Comparison of ENCODE assay signal across 8 mouse cellular contexts in the genomic region with DNA sequence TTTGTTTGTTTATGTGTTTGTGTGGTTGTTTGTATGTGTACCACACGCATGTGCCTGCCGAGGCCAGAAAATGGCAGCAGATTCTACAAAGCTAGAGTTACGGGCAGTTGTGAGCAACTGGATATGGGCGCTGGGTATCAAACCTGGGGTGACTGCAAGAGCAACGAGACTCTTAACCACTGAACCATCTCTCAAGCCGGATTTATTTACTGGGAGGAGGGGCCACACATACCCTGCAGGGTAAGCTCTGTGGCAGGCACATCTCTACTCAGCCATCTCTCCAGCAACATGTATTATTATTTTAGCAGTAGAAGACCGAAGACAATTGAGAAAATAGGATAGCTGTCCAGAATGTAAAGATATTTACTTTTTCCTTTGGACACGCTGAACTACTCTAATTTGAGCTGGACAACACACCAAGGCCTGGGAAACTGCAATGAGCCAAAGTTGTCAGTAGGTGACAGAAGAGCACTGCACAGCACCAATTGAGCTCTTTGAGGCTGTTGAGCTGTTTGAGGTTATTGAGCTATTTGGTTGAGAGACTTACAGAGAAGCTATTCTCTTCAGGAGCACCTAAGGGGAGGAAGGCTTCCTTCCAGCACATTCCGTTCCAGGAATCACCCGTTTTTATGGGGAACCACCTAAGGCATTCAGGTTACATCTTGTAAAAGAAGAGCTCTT.
DNase-seq lines count a peak whose midpoint lies in the region; ATAC-seq and TF ChIP-seq lines count a peak whose summit lies in the region.

No protein-coding gene starts in this region.

- no peak overlapping the region for H3K4me3 ChIP-seq in embryonic facial prominence, embryonic 11.5 days (ENCODE audit: low read depth, low read length)
- H3K4me3 ChIP-seq in heart, embryonic 14.5 days (ENCODE audit: control insufficient read depth in 1 of 2, insufficient read depth in 1 of 2, low read depth in 1 of 2, low read length in 2 of 2): no peak overlapping the region
- no peak overlapping the region for H3K4me3 ChIP-seq in kidney, postnatal 0 days (replicated peaks; ENCODE audit: low read depth, low read length)
- H3K4me3 ChIP-seq in liver, postnatal 0 days (ENCODE audit: low read depth, low read length): no peak overlapping the region
- no peak overlapping the region for H3K4me3 ChIP-seq in neural tube, embryonic 15.5 days (replicated peaks)

- H3K4me1 ChIP-seq in embryonic facial prominence, embryonic 11.5 days (ENCODE audit: control insufficient read depth, insufficient read depth, low read length): no peaks in the 10 kb centered on the region
- H3K4me1 ChIP-seq in heart, embryonic 14.5 days (ENCODE audit: control insufficient read depth in 2 of 2, insufficient read depth in 2 of 2, low read length in 2 of 2): peaks cover 10 to 14% of the 10 kb centered on the region in 2 experiments; a peak in 3 of 4 replicates
- H3K4me1 ChIP-seq in kidney, postnatal 0 days (replicated peaks; ENCODE audit: insufficient read depth, low read length): no peaks in the 10 kb centered on the region
- peaks cover 4% of the 10 kb centered on the region; the same call in 1 of the 2 replicates for H3K4me1 ChIP-seq in liver, postnatal 0 days (ENCODE audit: insufficient read depth)
- H3K4me1 ChIP-seq in neural tube, embryonic 15.5 days: peaks cover 2% of the 10 kb centered on the region; the same call in 1 of the 2 replicates

- peak; percentile 80 for ATAC-seq in CD4-positive, CD25-positive, alpha-beta regulatory T cell, adult 4 months
- no peak for ATAC-seq in embryonic facial prominence, embryonic 11.5 days (replicated peaks; ENCODE audit: insufficient number of reproducible peaks, low FRiP score, low TSS enrichment, low read depth)
- ATAC-seq in heart, embryonic 14.5 days (ENCODE audit: insufficient number of reproducible peaks, insufficient read depth, low FRiP score, low read depth): 0 out of 2 replicates have a peak, but pooled peaks have one; percentile 47
- peak; percentile 77; the same call in 1 of the 2 replicates for ATAC-seq in kidney, postnatal 0 days (replicated peaks; ENCODE audit: low FRiP score, low read depth)
- no peak; the same call in 1 of the 2 replicates for ATAC-seq in liver, postnatal 0 days
- peak; percentile 91 for ATAC-seq in neural tube, embryonic 15.5 days (ENCODE audit: low FRiP score)
- ATAC-seq in erythroid progenitor cell, adult 5-6 weeks (replicated peaks; ENCODE audit: low FRiP score, poor library complexity, severe bottlenecking): no peak; the same call in 1 of the 2 replicates

- H3K27me3 ChIP-seq in embryonic facial prominence, embryonic 11.5 days (ENCODE audit: control insufficient read depth, insufficient read depth, low read length): no peaks in the 10 kb centered on the region
- H3K27me3 ChIP-seq in heart, embryonic 14.5 days (ENCODE audit: control insufficient read depth, insufficient read depth, low read length): no peaks in the 10 kb centered on the region
- no peaks in the 10 kb centered on the region for H3K27me3 ChIP-seq in kidney, postnatal 0 days (ENCODE audit: insufficient read depth, low read length)
- no peaks in the 10 kb centered on the region for H3K27me3 ChIP-seq in liver, postnatal 0 days (ENCODE audit: insufficient read depth, low read length)
- H3K27me3 ChIP-seq in neural tube, embryonic 15.5 days (replicated peaks): no peaks in the 10 kb centered on the region

- TF ChIP-seq CTCF in kidney, postnatal 0 days (IDR thresholded peaks at IDR 0.05; ENCODE audit: low read depth): peak; percentile 96
- peak; percentile 92 for TF ChIP-seq CTCF in liver, postnatal 0 days (IDR thresholded peaks at IDR 0.05; ENCODE audit: low read depth)

- 57% methylated on average over 10 of the region's 10 CpGs for WGBS in embryonic facial prominence, embryonic 11.5 days
- WGBS in heart, embryonic 14.5 days: 50% methylated on average over 10 of the region's 10 CpGs
- 31% methylated on average over 10 of the region's 10 CpGs for WGBS in kidney, postnatal 0 days
- WGBS in liver, postnatal 0 days (ENCODE audit: insufficient replicate concordance): 53% methylated on average over 10 of the region's 10 CpGs
- WGBS in neural tube, embryonic 15.5 days: 57% methylated on average over 10 of the region's 10 CpGs

- no peaks in the 10 kb centered on the region for H3K36me3 ChIP-seq in embryonic facial prominence, embryonic 11.5 days (replicated peaks; ENCODE audit: control insufficient read depth, insufficient read depth, low read depth, low read length)
- no peaks in the 10 kb centered on the region for H3K36me3 ChIP-seq in heart, embryonic 14.5 days (ENCODE audit: control insufficient read depth, insufficient read depth, low read length)
- no peaks in the 10 kb centered on the region for H3K36me3 ChIP-seq in kidney, postnatal 0 days (ENCODE audit: insufficient read depth, low read length)
- no peaks in the 10 kb centered on the region for H3K36me3 ChIP-seq in liver, postnatal 0 days (replicated peaks; ENCODE audit: insufficient read depth, low read length)
- no peaks in the 10 kb centered on the region for H3K36me3 ChIP-seq in neural tube, embryonic 15.5 days

- no peak overlapping the region for H3K27ac ChIP-seq in embryonic facial prominence, embryonic 11.5 days (replicated peaks; ENCODE audit: low read depth, low read length)
- no peak overlapping the region for H3K27ac ChIP-seq in heart, embryonic 14.5 days (replicated peaks in 1 of 2; ENCODE audit: control insufficient read depth in 1 of 2, insufficient read depth in 1 of 2, low read depth in 2 of 2, low read length in 2 of 2)
- H3K27ac ChIP-seq in kidney, postnatal 0 days: no peak overlapping the region
- no peak overlapping the region for H3K27ac ChIP-seq in liver, postnatal 0 days (ENCODE audit: low read depth)
- no peak overlapping the region for H3K27ac ChIP-seq in neural tube, embryonic 15.5 days (replicated peaks)

- H3K4me2 ChIP-seq in embryonic facial prominence, embryonic 11.5 days (ENCODE audit: low read depth, low read length): no peak overlapping the region
- no peak overlapping the region for H3K4me2 ChIP-seq in heart, embryonic 14.5 days (ENCODE audit: low read length)
- H3K4me2 ChIP-seq in kidney, postnatal 0 days (ENCODE audit: low read length): no peak overlapping the region
- H3K4me2 ChIP-seq in liver, postnatal 0 days (ENCODE audit: low read depth, low read length): no peak overlapping the region
- peak overlapping the region; percentile 32; the same call in 1 of the 2 replicates for H3K4me2 ChIP-seq in neural tube, embryonic 15.5 days

- peak; percentile 45 for DNase-seq in adrenal gland, adult 2 months
- DNase-seq in embryonic facial prominence, embryonic 11.5 days (ENCODE audit: low spot score): peak; percentile 74
- DNase-seq in kidney, postnatal 0 days (ENCODE audit: low spot score): peak; percentile 89
- peak; percentile 42 for DNase-seq in liver, postnatal 0 days

- TF ChIP-seq EP300 in liver, postnatal 0 days (IDR thresholded peaks at IDR 0.05; ENCODE audit: low read depth): no peak

- no peaks in the 10 kb centered on the region for H3K9me3 ChIP-seq in embryonic facial prominence, embryonic 11.5 days (replicated peaks; ENCODE audit: control insufficient read depth, low read length)
- H3K9me3 ChIP-seq in heart, embryonic 14.5 days (ENCODE audit: control insufficient read depth, low read length): no peaks in the 10 kb centered on the region
- H3K9me3 ChIP-seq in kidney, postnatal 0 days (replicated peaks; ENCODE audit: low read length): no peaks in the 10 kb centered on the region
- H3K9me3 ChIP-seq in liver, postnatal 0 days (ENCODE audit: low read length): no peaks in the 10 kb centered on the region
- no peaks in the 10 kb centered on the region for H3K9me3 ChIP-seq in neural tube, embryonic 15.5 days (replicated peaks)

- H3K9ac ChIP-seq in embryonic facial prominence, embryonic 11.5 days (replicated peaks; ENCODE audit: low read length): no peak overlapping the region
- H3K9ac ChIP-seq in heart, embryonic 14.5 days (ENCODE audit: low read length): no peak overlapping the region
- H3K9ac ChIP-seq in kidney, postnatal 0 days (ENCODE audit: low read depth, low read length): no peak overlapping the region
- no peak overlapping the region for H3K9ac ChIP-seq in liver, postnatal 0 days (replicated peaks)
- no peak overlapping the region for H3K9ac ChIP-seq in neural tube, embryonic 15.5 days (replicated peaks)

Comparison
In these comparisons a context has a peak if more than half of its experiments do, and no peak if none do; other contexts are left out.
1. ATAC-seq: peak in CD4-positive, CD25-positive, alpha-beta regulatory T cell, adult 4 months (single experiment), heart, embryonic 14.5 days (single experiment), kidney, postnatal 0 days (single experiment) and neural tube, embryonic 15.5 days (single experiment); none in embryonic facial prominence, embryonic 11.5 days (single experiment), liver, postnatal 0 days (single experiment) and erythroid progenitor cell, adult 5-6 weeks (single experiment).
2. Peak in every context shown above with its lines, with median percentiles within 50 percentile points of each other: DNase-seq.